Mouse (Mus musculus) embryonic fibroblast, embryonic 13.5 days (primary cell): ENCODE results near the gene G6pc. TPM values are rescaled to one million over a fixed set of nuclear protein-coding genes. Genes with fewer than 3 reads are reported as not detected.

Experiments
- H3K27ac ChIP-seq: 2 replicates; pipeline ENCODE4 v1.5.1; 2012; ENCODE audit warnings: low read length, control low read depth, inconsistent platforms; ENCODE audit not compliant: insufficient read depth
- H3K4me1 ChIP-seq: 2 replicates; pipeline ENCODE4 v1.6.1; 2011; ENCODE audit warnings: low read length; ENCODE audit not compliant: control insufficient read depth, insufficient read depth
- H3K4me3 ChIP-seq: 2 replicates; pipeline ENCODE4 v1.5.1; 2011; ENCODE audit warnings: mild to moderate bottlenecking, control low read depth, low read length; ENCODE audit not compliant: insufficient read depth
- CTCF ChIP-seq: IDR thresholded peaks from 2 replicates; pipeline ENCODE4 v1.5.1; 2011; ENCODE audit warnings: mild to moderate bottlenecking, control low read depth, low read length, moderate library complexity, borderline replicate concordance; ENCODE audit not compliant: insufficient read depth
- POLR2A ChIP-seq: IDR thresholded peaks from 2 replicates; pipeline ENCODE4 v1.6.1; 2011; ENCODE audit warnings: low read depth, mild to moderate bottlenecking, control low read depth, low read length, moderate library complexity
- polyA plus RNA-seq: library from polyadenylated mRNA; stranded (reverse); fragments of >200 nt; gene quantifications from 2 replicates; pipeline ENCODE4 v1.2.4, GENCODE M21; 2011; ENCODE audit warnings: low read depth; ENCODE audit not compliant: missing spikeins, insufficient read length

G6pc gene
- polyA plus RNA-seq, 1 experiment, result not detected

- Histone ChIP-seq H3K4me1 (no peaks in the 10 kb centered on the region), H3K27ac (no peak overlapping the region), H3K4me3 (no peak overlapping the region)
- TF ChIP-seq CTCF (peak; percentile 95), POLR2A (no peak)
Measured at GRCm38 (mm10) chr11:101395110-101395509, 27.7 kb downstream of the G6pc start.

GRCm38 (mm10) chr11:101415306-101415705 lies 47.9 kb downstream of the G6pc start:
- TF ChIP-seq CTCF (no peak), POLR2A (no peak)
- Histone ChIP-seq H3K4me1 (no peaks in the 10 kb centered on the region), H3K4me3 (no peak overlapping the region), H3K27ac (no peak overlapping the region)

DNA sequence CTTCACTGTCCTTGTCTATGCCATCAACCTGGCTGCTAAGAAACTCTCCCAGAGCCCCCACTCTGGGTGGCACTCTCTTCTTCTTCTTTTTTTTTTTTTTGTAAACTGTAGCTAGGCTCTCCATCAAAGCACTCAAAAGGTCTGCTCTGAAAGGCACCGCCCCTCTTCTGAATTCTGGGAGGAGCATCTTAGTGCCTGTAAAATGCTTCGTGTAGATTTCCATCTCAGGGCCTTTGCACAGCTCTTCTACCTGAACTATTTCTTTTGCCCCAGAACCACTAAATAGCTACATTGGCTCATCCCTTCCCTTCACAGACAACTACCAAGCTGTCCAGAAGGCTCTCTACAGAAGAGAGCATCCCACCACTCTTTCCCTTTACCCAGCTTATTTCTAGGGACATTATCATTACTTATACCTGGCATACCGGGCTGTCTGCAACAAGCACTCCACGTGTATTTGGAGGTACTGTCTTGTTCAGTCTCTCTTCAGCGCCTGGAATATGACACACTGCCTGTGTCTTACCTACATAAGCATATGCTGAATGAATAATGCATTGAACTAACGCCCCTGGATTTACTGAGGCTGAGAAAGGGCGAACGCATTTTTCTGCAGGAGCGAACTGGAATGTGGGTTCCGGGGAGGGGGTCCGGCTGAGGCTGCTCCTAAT lies 49.2 kb downstream of the G6pc start:
- H3K27ac ChIP-seq, result peak overlapping the region; percentile 14; the same call in 1 of the 2 replicates
- no peak for TF ChIP-seq CTCF
- no peak for TF ChIP-seq POLR2A
- H3K4me3 ChIP-seq, result peak overlapping the region; percentile 96
- H3K4me1 ChIP-seq, result no peaks in the 10 kb centered on the region

DNA sequence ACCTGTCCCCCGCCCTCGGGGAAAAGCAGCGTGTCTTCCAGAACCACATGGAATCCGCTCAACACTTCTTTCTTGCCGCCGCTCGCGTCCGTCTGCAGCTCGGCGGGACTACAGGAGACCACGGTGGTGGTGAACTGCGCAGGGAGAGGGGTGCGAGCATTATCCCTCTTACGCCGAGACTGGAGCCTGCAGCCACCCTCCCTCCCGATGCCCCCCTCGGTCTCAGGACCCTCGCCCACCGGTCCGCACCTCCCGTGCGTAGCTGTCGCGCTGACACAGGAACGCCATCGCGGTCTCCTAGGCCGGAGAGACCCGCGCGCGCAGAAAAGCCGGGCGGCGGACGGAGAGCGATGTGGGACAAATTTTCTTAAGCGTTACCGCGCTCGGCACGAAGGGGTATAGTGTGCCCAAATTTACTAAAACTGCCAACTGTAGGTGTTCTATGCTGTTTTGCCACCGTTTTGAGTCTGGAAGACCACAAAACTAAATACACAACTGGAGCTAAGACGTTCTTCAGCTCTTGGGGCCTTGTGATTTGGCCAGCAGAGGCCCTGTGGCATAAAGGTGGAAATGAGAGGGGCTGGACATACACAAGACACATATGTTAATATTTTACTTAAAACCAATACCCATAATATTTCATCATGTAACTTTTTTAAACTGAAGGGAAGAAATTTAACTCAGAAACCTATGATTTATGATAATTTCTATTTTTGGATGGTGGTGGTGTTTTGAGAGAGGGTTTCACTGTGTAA lies 49.9 kb downstream of the G6pc start, which contains the start of gene Aarsd1:
TSS of gene Aarsd1 (minus strand) at position 515 of the 755 bp plus-strand sequence.
- Histone ChIP-seq H3K27ac (peak within 1 kb of the TSS; percentile 14; the same call in 1 of the 2 replicates), H3K4me1 (no peaks in the 10 kb centered on the region), H3K4me3 (peak within 1 kb of the TSS; percentile 96)
- TF ChIP-seq CTCF (no peak), POLR2A (peak; percentile 81)

DNA sequence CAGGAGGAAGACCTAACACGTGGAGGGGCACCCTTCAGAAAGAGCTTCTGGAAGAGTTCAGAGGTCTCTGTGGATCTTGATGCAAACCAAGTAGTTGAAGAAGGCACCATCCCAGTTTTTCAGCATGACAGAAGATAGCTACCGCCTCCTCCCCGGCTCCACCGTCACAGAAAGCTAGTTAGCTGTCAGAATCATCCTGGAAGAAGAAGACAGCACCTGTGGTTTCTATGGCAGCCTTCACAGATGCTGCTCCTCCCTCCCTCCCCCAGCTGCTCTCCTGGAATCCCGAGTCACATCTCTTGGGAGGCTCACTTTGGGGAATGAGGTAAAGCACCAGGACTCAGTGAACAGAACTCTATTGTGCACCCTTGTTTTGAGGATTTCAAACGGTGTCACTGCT lies 51.6 kb downstream of the G6pc start:
- no peak overlapping the region for H3K4me3 ChIP-seq
- no peak overlapping the region for H3K27ac ChIP-seq
- TF ChIP-seq CTCF (no peak), POLR2A (no peak)
- no peaks in the 10 kb centered on the region; the same call in 1 of the 2 replicates for H3K4me1 ChIP-seq

DNA sequence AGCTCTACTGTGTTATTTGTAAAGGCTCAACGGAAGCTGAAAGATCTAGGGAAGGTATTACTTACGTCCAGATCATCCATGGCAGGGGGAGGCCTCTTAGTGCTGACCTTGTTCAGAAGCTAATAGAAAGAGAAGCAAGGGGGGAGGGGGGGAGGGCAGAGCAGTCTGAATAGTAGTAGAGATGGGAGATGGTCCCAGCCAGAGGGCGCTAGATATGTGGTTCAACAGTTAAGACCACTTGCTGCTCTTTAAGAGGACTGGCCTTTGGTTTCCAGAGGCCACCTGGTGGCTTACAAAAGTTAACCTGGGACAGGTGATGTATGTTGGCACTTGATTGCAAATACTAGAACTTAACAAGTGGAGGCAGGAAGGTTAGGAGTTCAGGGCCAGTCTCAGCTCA lies 52.2 kb downstream of the G6pc start:
- Histone ChIP-seq H3K27ac (no peak overlapping the region), H3K4me1 (no peaks in the 10 kb centered on the region; the same call in 1 of the 2 replicates), H3K4me3 (no peak overlapping the region)
- TF ChIP-seq POLR2A (no peak), CTCF (no peak)

DNA sequence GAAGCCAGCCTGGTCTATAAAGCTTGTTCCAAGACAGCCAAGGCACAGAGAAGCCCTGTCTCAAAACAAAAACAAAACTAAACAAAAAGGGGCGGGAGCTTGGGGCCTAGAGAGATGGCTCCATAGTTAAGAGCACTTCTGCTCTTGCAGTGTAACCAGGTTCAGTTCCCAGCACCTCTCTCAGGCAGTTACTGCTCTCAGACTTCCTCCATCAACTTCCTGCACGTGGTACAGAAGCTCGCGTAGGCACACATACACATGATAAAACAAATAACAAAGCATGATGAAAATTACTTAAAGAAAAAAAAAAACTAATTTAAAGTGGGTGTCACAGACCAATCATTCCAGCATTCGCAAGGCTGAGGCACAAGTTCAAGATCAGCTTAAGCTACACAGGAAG lies 52.8 kb downstream of the G6pc start:
- TF ChIP-seq CTCF, result no peak
- TF ChIP-seq POLR2A, result no peak
- Histone ChIP-seq H3K4me1 (no peaks in the 10 kb centered on the region; the same call in 1 of the 2 replicates), H3K4me3 (no peak overlapping the region)

GRCm38 (mm10) chr11:101424105-101424851 lies 56.9 kb downstream of the G6pc start, which contains the start of gene Gm27029:
Gene Gm27029, minus strand, starts transcription at chr11:101424796.
- H3K4me3 ChIP-seq, result peak within 1 kb of the TSS; percentile 81
- TF ChIP-seq POLR2A, result peak; percentile 64; the same call in 1 of the 2 replicates
- TF ChIP-seq CTCF, result no peak
- H3K27ac ChIP-seq, result peak within 1 kb of the TSS; percentile 90
- peaks cover 2% of the 10 kb centered on the region; the same call in 1 of the 2 replicates for H3K4me1 ChIP-seq

More for the DNA sequence above, 52.8 kb downstream of the G6pc start:
- no peak overlapping the region for H3K27ac ChIP-seq
